Mouse (Mus musculus) right cerebral cortex, adult 18-20 months (tissue): Measurements from ENCODE around the gene Gimap1.

Experiments
- DNase-seq: peaks from one replicate; pipeline ENCODE4 v3.0.0; 2022; ENCODE audit warnings: mixed read lengths

Gimap1 gene

GRCm38 (mm10) chr6:48740501-48741169 lies 1.8 kb downstream of the Gimap1 start:
- no peak for DNase-seq

GRCm38 (mm10) chr6:48741273-48741672 lies 2.4 kb downstream of the Gimap1 start:
- DNase-seq = no peak

GRCm38 (mm10) chr6:48741711-48742206 lies 2.9 kb downstream of the Gimap1 start:
- DNase-seq = no peak

- DNase-seq = no peak
Measured at GRCm38 (mm10) chr6:48742422-48743351, 3.8 kb downstream of the Gimap1 start.

- DNase-seq = no peak
Measured at GRCm38 (mm10) chr6:48745490-48745889, 6.6 kb downstream of the Gimap1 start.

- DNase-seq = no peak
Measured at GRCm38 (mm10) chr6:48745959-48746889, 7.4 kb downstream of the Gimap1 start, which contains the start of gene Gimap5. TSS of gene Gimap5 (plus strand) at chr6:48746197.

GRCm38 (mm10) chr6:48747091-48747966 lies 8.5 kb downstream of the Gimap1 start:
- no peak for DNase-seq

- no peak for DNase-seq
Measured at GRCm38 (mm10) chr6:48763567-48764270, 24.9 kb downstream of the Gimap1 start.

GRCm38 (mm10) chr6:48764496-48764895 lies 25.6 kb downstream of the Gimap1 start:
- no peak for DNase-seq

- DNase-seq = no peak
Measured at GRCm38 (mm10) chr6:48768178-48768869, 29.5 kb downstream of the Gimap1 start.

GRCm38 (mm10) chr6:48768933-48769332 lies 30.1 kb downstream of the Gimap1 start:
- no peak for DNase-seq

- no peak for DNase-seq
Measured at GRCm38 (mm10) chr6:48770696-48771095, 31.8 kb downstream of the Gimap1 start, which contains the start of gene Gimap3. TSS of gene Gimap3 (minus strand) at chr6:48770851.

GRCm38 (mm10) chr6:48772030-48772429 lies 33.2 kb downstream of the Gimap1 start:
- DNase-seq = peak; percentile 77

- DNase-seq = no peak
Measured at GRCm38 (mm10) chr6:48784406-48784805, 45.6 kb downstream of the Gimap1 start.

GRCm38 (mm10) chr6:48785189-48785588 lies 46.3 kb downstream of the Gimap1 start:
- DNase-seq = no peak

- DNase-seq = no peak
Measured at GRCm38 (mm10) chr6:48785601-48786000, 46.7 kb downstream of the Gimap1 start.

GRCm38 (mm10) chr6:48787867-48788266 lies 49.0 kb downstream of the Gimap1 start:
- DNase-seq = no peak
